Mouse (Mus musculus): ENCODE results near the gene Gypa.

Gypa gene

GRCm38 (mm10) chr8:80493523-80494345, at the start of gene Gypa:
Gene Gypa, plus strand, starts transcription at chr8:80493781.
- DNase-seq: no peak

GRCm38 (mm10) chr8:80444534-80445072, 49.0 kb upstream of the Gypa start:
- peak in 1 of 2 experiments; percentile 6 for DNase-seq

- DNase-seq: no peak
Measured at GRCm38 (mm10) chr8:80447217-80447616, 46.4 kb upstream of the Gypa start.

- no peak for DNase-seq
Measured at GRCm38 (mm10) chr8:80451938-80452690, 41.5 kb upstream of the Gypa start.

- DNase-seq: no peak
Measured at GRCm38 (mm10) chr8:80463450-80463917, 30.1 kb upstream of the Gypa start.

GRCm38 (mm10) chr8:80474971-80475370, 18.6 kb upstream of the Gypa start:
- no peak for DNase-seq

GRCm38 (mm10) chr8:80478156-80478555, 15.4 kb upstream of the Gypa start:
- DNase-seq: no peak

GRCm38 (mm10) chr8:80479129-80479528, 14.5 kb upstream of the Gypa start:
- no peak for DNase-seq

GRCm38 (mm10) chr8:80482173-80482572, 11.4 kb upstream of the Gypa start:
- DNase-seq: no peak

- DNase-seq: no peak
Measured at GRCm38 (mm10) chr8:80482822-80483774, 10.5 kb upstream of the Gypa start.

GRCm38 (mm10) chr8:80491562-80491961, 2.0 kb upstream of the Gypa start:
- DNase-seq: no peak

- DNase-seq: peak; percentile 18 to 24
Measured at GRCm38 (mm10) chr8:80492987-80493441, 567 bp upstream of the Gypa start.

- DNase-seq: no peak
Measured at GRCm38 (mm10) chr8:80494346-80494660, 722 bp downstream of the Gypa start.

- DNase-seq: no peak
Measured at GRCm38 (mm10) chr8:80494819-80495218, 1.2 kb downstream of the Gypa start.

GRCm38 (mm10) chr8:80495527-80495926, 1.9 kb downstream of the Gypa start:
- DNase-seq: no peak

- no peak for DNase-seq
Measured at GRCm38 (mm10) chr8:80497323-80497722, 3.7 kb downstream of the Gypa start.

GRCm38 (mm10) chr8:80500244-80500643, 6.7 kb downstream of the Gypa start:
- DNase-seq: no peak

- DNase-seq: no peak
Measured at GRCm38 (mm10) chr8:80500773-80501172, 7.2 kb downstream of the Gypa start.

- DNase-seq: no peak
Measured at GRCm38 (mm10) chr8:80501283-80501682, 7.7 kb downstream of the Gypa start.

GRCm38 (mm10) chr8:80526382-80527355, 33.1 kb downstream of the Gypa start:
- no peak for DNase-seq

GRCm38 (mm10) chr8:80541836-80542235, 48.3 kb downstream of the Gypa start:
- DNase-seq: no peak

Measured in lung, adult 18-20 months (tissue).